Mouse (Mus musculus) liver, embryonic 14.5 days (tissue): ENCODE measurements around the gene Spcs2.
A peak's percentile ranks its signal among the peaks of the same experiment; 100 is the strongest.

Source experiments
- CTCF ChIP-seq: IDR thresholded peaks from 2 replicates; pipeline ENCODE4 v1.5.1; 2016; ENCODE audit warnings: antibody characterized with exemption, low read depth, control low read depth
- EP300 ChIP-seq: IDR thresholded peaks from 2 replicates; pipeline ENCODE4 v1.6.1; 2016; ENCODE audit warnings: antibody characterized with exemption, low read depth

DNA sequence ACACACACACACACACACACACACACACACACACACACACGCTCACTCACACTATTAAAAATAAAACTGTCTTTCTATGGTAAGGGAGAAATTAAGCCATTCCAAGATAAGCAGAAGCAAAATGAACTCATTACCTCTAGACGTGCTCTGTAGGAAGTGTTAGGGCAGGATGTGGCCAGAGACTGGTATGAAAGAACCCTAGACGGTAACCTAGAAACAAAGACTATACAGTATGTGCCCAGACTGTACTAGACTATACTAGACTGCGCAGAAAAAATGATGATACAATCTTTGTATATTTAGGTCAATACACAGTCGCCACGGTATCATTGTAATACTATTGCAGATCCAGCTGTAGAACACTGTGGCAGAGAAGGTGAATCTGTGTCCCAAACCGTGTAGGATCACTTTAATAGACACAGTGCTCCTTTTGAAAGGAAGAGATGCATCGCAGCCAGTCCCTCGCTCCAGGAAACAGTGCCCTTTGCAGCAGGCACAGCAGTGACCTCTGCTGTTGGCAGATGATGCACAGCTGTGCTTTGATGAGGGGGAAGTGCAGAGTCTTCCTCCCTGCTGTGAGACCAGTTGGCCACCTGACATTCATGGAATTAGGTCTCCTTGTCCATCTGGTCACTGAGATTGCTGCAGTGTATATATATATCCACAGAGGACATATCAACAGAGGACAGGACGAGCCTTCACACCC lies 26.1 kb upstream of the Spcs2 start:
- TF ChIP-seq EP300 (no peak), CTCF (peak; percentile 62)
